Mouse (Mus musculus) liver, embryonic 16.5 days (tissue): Measurements from ENCODE around the gene Fars2. TPM values are rescaled to one million over a fixed set of nuclear protein-coding genes. Genes with fewer than 3 reads are reported as not detected.
"Not testable (repeated sequence)": the region's sequence is repeated elsewhere in the genome, so short reads cannot be mapped to it uniquely, and the experiment has no call there.

Experiments
- ATAC-seq: fragments of 200-750 bp; cut with Nextera tagmentation; 2 replicates; pipeline ENCODE4 v1.8.0; 2017; ENCODE audit warnings: low read depth, mild to moderate bottlenecking, moderate number of reproducible peaks, moderate library complexity
- H3K27ac ChIP-seq: fragments of 300-500 bp; sonication (generic); 2 replicates; pipeline ENCODE4 v1.5.1; 2014; ENCODE audit warnings: mild to moderate bottlenecking, low read length
- H3K27me3 ChIP-seq: fragments of 300-500 bp; sonication (generic); 2 replicates; pipeline ENCODE4 v1.6.1; 2014; ENCODE audit warnings: low read depth, low read length, mixed read lengths; ENCODE audit not compliant: control insufficient read depth, insufficient read depth
- H3K36me3 ChIP-seq: fragments of 300-500 bp; sonication (generic); 2 replicates; pipeline ENCODE4 v1.6.1; 2014; ENCODE audit warnings: mild to moderate bottlenecking; ENCODE audit not compliant: control insufficient read depth, insufficient read depth
- H3K4me1 ChIP-seq: fragments of 300-500 bp; sonication (generic); 2 replicates; pipeline ENCODE4 v1.6.1; 2014; ENCODE audit warnings: low read depth, low read length, mixed read lengths; ENCODE audit not compliant: control insufficient read depth
- H3K4me2 ChIP-seq: fragments of 300-500 bp; sonication (generic); 2 replicates; pipeline ENCODE4 v1.6.1; 2014; ENCODE audit warnings: low read depth, low read length, mixed read lengths
- H3K4me3 ChIP-seq: fragments of 300-500 bp; sonication (generic); 2 replicates; pipeline ENCODE4 v1.5.1; 2014; ENCODE audit warnings: low read depth, mild to moderate bottlenecking, low read length
- H3K9ac ChIP-seq: fragments of 300-500 bp; sonication (generic); 2 replicates; pipeline ENCODE4 v1.6.1; 2014; ENCODE audit warnings: low read depth, low read length
- H3K9me3 ChIP-seq: fragments of 300-500 bp; sonication (generic); replicated peaks from 2 replicates; pipeline ENCODE4 v1.6.1; 2016; ENCODE audit warnings: low read length; ENCODE audit not compliant: control insufficient read depth
- whole genome bisulfite sequencing: fragments of 180-500 bp; shearing (Covaris S2); extraction: QIAGEN DNeasy Blood & Tissue Kit; methylation state at CpG from one replicate; pipeline ENCODE4 v1.1.7; 2014; ENCODE audit not compliant: insufficient replicate concordance; 5-methylcytosine and 5-hydroxymethylcytosine counted together
- polyA plus RNA-seq: library from polyadenylated mRNA; unstranded; fragments of >200 nt; fragmentation: Nextera tagmentation; extraction: Ambion mirVana; gene quantifications from 2 replicates; pipeline ENCODE4 v1.2.1, GENCODE M21; 2015

Fars2 gene
- polyA plus RNA-seq, 1 experiment from 2014 or later = 26.0 TPM

GRCm38 (mm10) chr13:36447947-36448346 lies 330.7 kb downstream of the Fars2 start:
- no peak overlapping the region for H3K4me2 ChIP-seq
- H3K4me1 ChIP-seq = no peaks in the 10 kb centered on the region
- no peaks in the 10 kb centered on the region for H3K9me3 ChIP-seq
- H3K4me3 ChIP-seq = no peak overlapping the region
- no peak for ATAC-seq
- no peaks in the 10 kb centered on the region for H3K27me3 ChIP-seq
- H3K9ac ChIP-seq = no peak overlapping the region
- no peaks in the 10 kb centered on the region for H3K36me3 ChIP-seq
- 69% methylated on average over 4 of the region's 4 CpGs for WGBS
- H3K27ac ChIP-seq = no peak overlapping the region

- H3K9ac ChIP-seq = no peak overlapping the region
- H3K4me2 ChIP-seq = no peak overlapping the region
- WGBS = 79% methylated on average over 7 of the region's 7 CpGs
- no peaks in the 10 kb centered on the region for H3K27me3 ChIP-seq
- H3K27ac ChIP-seq = no peak overlapping the region
- H3K36me3 ChIP-seq = no peaks in the 10 kb centered on the region
- H3K9me3 ChIP-seq = no peaks in the 10 kb centered on the region
- no peaks in the 10 kb centered on the region for H3K4me1 ChIP-seq
- no peak overlapping the region for H3K4me3 ChIP-seq
- ATAC-seq = no peak
These were observed 331.4 kb downstream of the Fars2 start for GRCm38 (mm10) chr13:36448565-36448964.

GRCm38 (mm10) chr13:36451437-36451836 lies 334.2 kb downstream of the Fars2 start:
- 80% methylated on average over 3 of the region's 3 CpGs for WGBS
- H3K27ac ChIP-seq = no peak overlapping the region
- no peaks in the 10 kb centered on the region for H3K27me3 ChIP-seq
- H3K4me2 ChIP-seq = no peak overlapping the region
- H3K9me3 ChIP-seq = no peaks in the 10 kb centered on the region
- no peak overlapping the region for H3K9ac ChIP-seq
- no peak for ATAC-seq
- H3K4me3 ChIP-seq = no peak overlapping the region
- H3K36me3 ChIP-seq = no peaks in the 10 kb centered on the region
- H3K4me1 ChIP-seq = no peaks in the 10 kb centered on the region

- Histone ChIP-seq H3K27me3 (no peaks in the 10 kb centered on the region), H3K36me3 (no peaks in the 10 kb centered on the region), H3K4me1 (peaks cover 5% of the 10 kb centered on the region; the same call in 1 of the 2 replicates), H3K27ac (peak overlapping the region; percentile 45), H3K9ac (no peak overlapping the region), H3K4me2 (no peak overlapping the region), H3K4me3 (no peak overlapping the region), H3K9me3 (no peaks in the 10 kb centered on the region)
- ATAC-seq = peak; percentile 90
- 46% methylated on average over 3 of the region's 3 CpGs for WGBS
These were observed 343.3 kb downstream of the Fars2 start for GRCm38 (mm10) chr13:36460473-36460872.

GRCm38 (mm10) chr13:36463669-36464068 lies 346.5 kb downstream of the Fars2 start:
- Histone ChIP-seq H3K4me2 (no peak overlapping the region), H3K27ac (no peak overlapping the region), H3K9ac (no peak overlapping the region), H3K27me3 (no peaks in the 10 kb centered on the region), H3K4me1 (peaks cover 5% of the 10 kb centered on the region; the same call in 1 of the 2 replicates), H3K4me3 (no peak overlapping the region), H3K36me3 (no peaks in the 10 kb centered on the region), H3K9me3 (no peaks in the 10 kb centered on the region)
- ATAC-seq = no peak

GRCm38 (mm10) chr13:36466076-36466475 lies 348.9 kb downstream of the Fars2 start:
- 54% methylated on average over 3 of the region's 3 CpGs for WGBS
- H3K27ac ChIP-seq, ATAC-seq, H3K9ac ChIP-seq, H3K4me3 ChIP-seq, H3K4me2 ChIP-seq, H3K4me1 ChIP-seq, H3K36me3 ChIP-seq, H3K9me3 ChIP-seq, H3K27me3 ChIP-seq: not testable (repeated sequence)

- Histone ChIP-seq H3K4me3 (no peak overlapping the region), H3K27me3 (no peaks in the 10 kb centered on the region), H3K9ac (no peak overlapping the region), H3K4me1 (no peaks in the 10 kb centered on the region), H3K9me3 (no peaks in the 10 kb centered on the region), H3K36me3 (no peaks in the 10 kb centered on the region), H3K27ac (no peak overlapping the region), H3K4me2 (no peak overlapping the region)
- ATAC-seq = no peak
- WGBS = 72% methylated on average over 5 of the region's 5 CpGs
These were observed 349.3 kb downstream of the Fars2 start for GRCm38 (mm10) chr13:36466515-36466921.

GRCm38 (mm10) chr13:36467849-36468248 lies 350.6 kb downstream of the Fars2 start:
- WGBS = 42% methylated on average over 2 of the region's 2 CpGs
- no peak overlapping the region for H3K4me2 ChIP-seq
- H3K4me3 ChIP-seq = no peak overlapping the region

GRCm38 (mm10) chr13:36468963-36469362 lies 351.8 kb downstream of the Fars2 start:
- 88% methylated on average over 2 of the region's 2 CpGs for WGBS
- Histone ChIP-seq H3K4me3 (no peak overlapping the region), H3K4me2 (no peak overlapping the region), H3K4me1 (no peaks in the 10 kb centered on the region), H3K27me3 (no peaks in the 10 kb centered on the region), H3K36me3 (no peaks in the 10 kb centered on the region), H3K9me3 (no peaks in the 10 kb centered on the region), H3K27ac (no peak overlapping the region), H3K9ac (no peak overlapping the region)
- no peak for ATAC-seq

More at GRCm38 (mm10) chr13:36467849-36468248, 350.6 kb downstream of the Fars2 start:
- Histone ChIP-seq H3K4me1 (no peaks in the 10 kb centered on the region), H3K27ac (no peak overlapping the region), H3K27me3 (no peaks in the 10 kb centered on the region), H3K9ac (no peak overlapping the region), H3K9me3 (no peaks in the 10 kb centered on the region), H3K36me3 (no peaks in the 10 kb centered on the region)
- ATAC-seq = no peak
